Mouse (Mus musculus) G1E-ER4 (cell line): ENCODE measurements around the gene Fip1l1. TPM values are rescaled to one million over a fixed set of nuclear protein-coding genes. Genes with fewer than 3 reads are reported as not detected.

ENCODE experiments used
- GATA1 ChIP-seq: IDR thresholded peaks from one replicate; pipeline ENCODE4 v1.8.0; 2012; ENCODE audit warnings: low read length, inconsistent platforms
- polyA plus RNA-seq: library from polyadenylated mRNA; stranded (reverse); fragments of >175 nt; gene quantifications from 2 replicates; pipeline ENCODE4 v1.2.3, GENCODE M21; 2012

The Fip1l1 gene
- polyA plus RNA-seq, 1 experiment, result 139 TPM

DNA sequence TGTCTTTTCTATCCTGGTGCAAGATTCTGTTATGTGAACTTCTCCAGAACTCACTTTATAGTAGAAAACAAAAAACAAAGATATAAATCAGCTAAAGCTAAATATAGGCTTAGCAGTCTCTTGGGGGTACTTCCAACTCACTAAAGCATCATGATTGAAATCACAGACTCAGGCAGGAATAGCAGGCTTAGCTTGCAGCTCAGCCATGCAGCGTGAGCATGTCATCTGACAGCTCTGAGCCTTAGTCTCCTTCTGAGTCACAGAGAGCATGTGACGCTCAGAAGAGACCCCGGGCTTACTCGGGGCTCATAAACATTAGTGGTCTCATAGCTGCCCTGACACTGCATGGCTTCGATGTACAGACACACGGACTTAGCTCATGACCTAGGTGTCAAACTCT, 66.7 kb downstream of the Fip1l1 start:
- no peak for TF ChIP-seq GATA1

DNA sequence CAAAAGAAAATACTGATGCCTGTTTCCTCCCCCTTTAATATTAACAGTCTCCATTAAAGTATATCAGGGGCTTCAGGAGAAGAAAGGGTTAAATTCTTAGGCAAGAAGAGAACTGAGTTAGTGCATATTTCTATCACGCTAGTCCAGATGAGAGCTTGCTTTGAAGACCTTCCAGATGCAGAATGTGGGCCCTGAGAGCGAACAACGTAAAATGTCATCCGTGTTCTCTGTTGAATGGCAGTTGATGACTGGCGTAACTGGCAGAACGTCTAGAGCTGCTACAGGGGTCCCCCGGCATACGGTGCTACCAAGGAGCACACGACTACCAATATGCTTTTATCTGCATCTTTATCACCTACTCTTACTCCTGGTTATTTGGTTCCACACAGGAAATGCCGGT, 67.1 kb downstream of the Fip1l1 start:
- no peak for TF ChIP-seq GATA1

DNA sequence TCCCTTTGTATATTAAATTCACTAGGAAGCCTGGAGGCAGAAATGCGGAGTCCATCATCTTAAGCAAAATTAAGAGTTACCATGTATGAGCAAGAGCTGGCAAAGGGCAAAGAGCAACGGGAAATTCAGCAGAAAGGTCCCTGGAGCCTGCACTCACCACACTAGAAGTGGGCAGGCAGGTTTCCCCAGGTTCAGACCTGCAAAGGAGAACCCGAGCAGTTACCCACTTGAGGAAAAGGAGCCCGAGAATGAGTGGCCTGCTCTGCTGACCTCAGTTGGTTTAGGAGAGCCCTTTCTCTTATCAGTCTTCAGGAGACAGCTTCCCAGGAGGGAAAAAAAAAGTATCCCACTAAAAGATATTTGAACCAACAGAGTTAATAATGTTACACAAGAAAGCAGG, 68.1 kb downstream of the Fip1l1 start:
- TF ChIP-seq GATA1, result no peak

DNA sequence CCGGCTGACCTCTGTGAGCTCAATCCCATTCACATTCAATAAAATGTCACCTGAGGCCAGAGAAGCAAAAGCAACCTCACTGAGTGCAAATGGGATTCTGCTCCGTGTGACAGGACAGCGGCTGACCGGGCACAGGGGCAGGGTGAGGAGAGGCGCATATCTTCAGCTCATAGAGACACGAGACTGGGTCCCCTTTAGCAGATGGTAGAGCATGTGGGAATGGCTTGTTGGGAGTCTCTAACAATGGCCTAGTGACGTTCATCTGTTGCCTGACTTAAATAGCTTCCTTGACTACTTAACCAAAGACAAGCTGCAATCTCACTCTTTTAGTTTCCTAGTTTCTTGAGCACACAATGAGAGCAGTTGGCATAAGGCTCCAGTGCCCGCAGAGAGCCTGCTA, 71.0 kb downstream of the Fip1l1 start:
- no peak for TF ChIP-seq GATA1

DNA sequence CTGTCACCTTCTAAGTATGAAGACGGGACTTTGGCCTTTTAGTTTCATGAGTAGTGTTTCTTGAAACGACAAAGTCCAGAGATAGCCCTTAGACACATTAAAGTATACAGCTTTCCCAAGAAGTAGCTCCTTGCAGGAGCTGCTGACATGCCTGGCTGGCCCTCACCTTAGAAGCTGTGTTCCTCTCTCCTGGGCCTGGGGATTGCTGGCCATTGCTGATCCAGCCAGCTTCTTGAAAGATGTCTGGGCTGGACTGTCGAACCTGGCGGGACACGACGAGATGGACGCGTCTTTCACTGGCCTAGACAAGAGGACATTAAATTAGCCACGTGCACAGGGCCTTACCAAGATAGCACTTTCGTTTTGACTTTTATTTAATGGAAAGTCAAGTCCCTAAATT, 75.3 kb downstream of the Fip1l1 start:
- no peak for TF ChIP-seq GATA1

DNA sequence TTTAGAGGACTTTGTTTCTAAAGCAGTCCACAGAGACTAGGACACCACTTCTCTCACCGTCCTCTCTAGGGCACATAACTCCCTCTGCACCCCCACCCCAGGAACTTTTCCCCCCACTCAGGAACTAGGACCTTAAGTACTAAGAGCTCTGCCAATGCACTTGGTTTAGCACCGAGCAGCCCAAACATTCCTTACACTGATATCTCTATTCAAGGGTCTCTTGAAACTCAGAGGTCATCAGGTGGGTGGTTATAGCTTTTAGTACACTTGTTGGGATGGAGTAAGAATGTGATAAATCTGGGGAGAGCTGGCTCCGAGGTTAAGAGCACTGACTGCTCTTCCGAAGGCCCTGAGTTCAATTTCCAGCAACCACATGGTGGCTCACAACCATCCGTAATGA, 77.5 kb downstream of the Fip1l1 start:
- no peak for TF ChIP-seq GATA1

DNA sequence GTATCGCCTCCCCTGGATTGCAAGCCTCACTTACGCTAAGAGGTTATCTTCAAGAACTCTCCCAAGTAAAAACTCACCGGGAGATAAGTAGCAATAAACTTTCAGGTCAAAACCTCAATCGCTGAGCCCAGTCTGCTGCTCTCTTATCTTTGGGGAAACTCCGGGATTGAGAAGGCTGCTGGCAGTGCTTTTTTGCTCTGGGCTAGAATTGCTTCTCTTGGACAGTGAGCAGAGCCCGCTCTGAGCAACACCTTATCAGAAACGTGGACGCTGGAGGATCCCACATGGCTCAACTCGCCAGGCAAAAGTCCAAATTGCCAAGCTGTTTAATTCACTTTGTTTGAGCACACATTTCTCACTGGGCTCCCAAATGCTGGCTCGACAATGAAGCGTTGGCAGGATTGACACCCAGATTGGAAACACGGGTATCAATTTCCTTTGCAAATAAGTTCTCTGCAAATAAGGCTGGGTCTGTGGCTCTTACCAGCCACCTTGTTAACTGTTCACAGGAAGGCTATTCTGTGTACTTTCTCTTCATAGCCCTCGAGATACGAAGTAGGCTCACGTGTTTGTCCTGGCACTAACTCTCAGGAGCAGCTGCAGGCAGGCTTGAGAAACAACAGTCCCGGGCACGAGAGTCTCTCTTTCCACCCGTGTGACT, 78.4 kb downstream of the Fip1l1 start:
- no peak for TF ChIP-seq GATA1

DNA sequence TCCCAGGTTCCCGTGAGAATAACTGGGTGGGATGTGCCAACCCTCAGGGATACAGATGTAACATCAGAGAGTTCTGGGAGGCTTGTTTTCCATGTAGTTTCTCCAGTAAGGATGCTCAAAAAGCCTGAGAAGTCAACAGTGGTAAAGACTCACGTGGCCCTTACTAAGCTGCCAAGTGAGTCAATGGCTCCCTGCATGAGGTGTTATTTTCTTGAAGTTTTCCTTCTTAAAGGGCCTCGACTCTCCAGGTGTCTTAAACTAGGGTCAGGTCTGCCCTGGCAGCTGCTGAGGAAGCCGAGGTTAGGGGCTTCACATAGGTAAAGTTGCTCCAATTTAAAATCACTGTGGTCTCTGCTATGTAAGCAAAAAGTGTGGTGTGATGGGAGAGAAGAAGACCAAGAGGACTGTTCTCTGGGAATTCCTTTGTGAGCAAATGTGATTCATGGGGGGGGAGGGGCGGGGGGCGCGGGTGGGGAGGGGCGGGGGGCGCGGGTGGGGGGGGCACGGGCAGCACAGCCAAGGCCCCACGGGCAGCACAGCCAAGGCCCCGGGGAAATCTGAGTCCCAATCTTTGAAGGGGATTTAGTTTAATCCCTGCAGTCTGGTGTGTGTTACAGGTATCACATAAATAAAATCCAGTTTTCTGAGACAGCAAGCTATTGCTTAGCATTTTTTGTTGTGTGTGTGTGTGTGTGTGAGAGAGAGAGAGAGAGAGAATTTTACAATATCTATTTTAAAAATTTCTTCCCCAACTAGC, 82.7 kb downstream of the Fip1l1 start:
- TF ChIP-seq GATA1, result no peak

DNA sequence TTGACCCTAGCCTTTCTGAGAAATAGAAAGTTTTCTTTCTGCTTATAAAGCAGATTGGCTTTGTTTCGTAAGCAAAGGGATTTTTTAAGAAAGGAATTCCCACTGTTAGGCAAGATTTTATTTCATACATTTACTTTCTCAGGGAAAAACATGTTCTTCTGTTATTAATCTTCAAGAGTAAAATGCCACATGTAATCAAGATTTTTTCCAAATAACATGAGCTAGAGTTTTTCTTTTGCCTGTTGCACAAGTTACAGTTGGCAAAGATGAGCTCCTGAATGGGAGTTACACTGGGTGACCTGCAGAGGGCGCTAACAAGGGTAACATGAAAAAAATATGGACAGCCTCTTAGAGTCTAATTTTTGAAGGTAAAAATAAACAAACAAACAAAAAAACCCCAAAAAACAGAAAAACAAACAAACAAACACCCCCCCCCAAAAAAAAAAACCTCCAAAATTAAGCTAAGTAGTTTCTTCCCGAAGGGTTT, 83.4 kb downstream of the Fip1l1 start:
- no peak for TF ChIP-seq GATA1

DNA sequence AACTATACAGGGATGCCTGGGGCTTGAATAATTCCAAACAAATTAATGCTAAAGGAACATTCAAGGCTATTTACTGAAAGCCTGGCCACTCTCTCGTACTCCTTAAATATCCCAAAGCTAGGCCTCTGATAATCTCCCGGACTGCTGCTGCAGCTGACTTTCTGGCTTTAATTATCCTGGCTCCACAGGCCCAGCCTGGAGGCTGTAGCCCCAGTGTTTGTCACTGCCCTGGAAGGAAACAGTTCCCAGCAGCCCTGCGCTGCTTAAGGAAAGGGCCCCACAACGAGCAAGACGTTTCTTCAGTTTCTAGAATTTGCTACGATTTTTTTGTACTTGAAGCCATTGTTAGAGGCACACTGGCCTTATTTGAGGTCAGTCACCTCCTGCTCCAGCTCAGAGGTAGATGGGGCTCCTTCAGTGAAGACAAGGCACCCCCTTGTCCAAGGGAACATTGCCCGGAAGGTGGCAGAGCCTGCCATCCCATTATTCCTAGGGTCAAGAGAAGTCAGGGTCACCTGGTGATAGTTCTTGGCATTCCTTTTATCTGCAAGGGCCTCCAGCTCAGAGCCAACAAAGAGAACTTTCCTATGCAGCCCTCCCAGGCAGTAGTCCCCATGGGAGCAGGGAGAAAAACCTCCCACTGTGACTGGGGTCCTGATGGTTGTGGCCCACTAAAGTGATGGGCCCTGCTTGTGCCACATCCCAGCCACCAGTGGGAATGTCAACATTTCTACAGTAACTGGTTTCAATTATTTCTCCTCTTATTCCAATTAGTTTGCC, 86.6 kb downstream of the Fip1l1 start:
- TF ChIP-seq GATA1, result no peak

DNA sequence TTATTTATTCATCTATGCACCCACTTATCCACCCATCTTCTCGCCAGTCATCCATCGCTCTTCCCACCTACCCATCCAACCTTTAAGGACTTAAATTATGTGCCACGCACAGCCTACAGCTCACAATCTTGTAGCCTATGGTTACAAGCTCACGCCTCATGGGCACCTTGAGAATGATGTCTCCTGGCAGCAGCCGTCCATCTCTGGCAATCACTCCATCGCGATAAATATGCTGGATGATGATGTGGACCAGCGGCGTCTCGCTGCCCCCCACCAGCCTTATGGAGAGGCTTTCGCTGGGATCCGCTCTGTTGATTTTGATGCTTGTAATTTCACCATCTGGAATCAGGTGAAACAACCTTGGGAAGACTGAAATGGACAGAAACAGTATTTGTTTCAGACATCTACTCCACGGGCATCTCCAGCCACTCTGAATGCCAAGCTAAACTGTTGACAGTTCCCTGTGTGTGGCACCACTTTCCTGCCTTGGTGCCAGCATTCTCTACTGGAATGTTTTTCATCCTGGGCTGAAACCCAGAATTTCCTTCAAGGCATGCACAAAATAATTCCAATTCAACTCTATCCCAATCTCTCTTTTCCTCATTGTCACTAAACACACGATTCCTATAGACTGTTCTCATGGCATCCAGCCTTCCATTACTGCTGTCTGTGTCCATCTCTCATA, 88.2 kb downstream of the Fip1l1 start:
- no peak for TF ChIP-seq GATA1

DNA sequence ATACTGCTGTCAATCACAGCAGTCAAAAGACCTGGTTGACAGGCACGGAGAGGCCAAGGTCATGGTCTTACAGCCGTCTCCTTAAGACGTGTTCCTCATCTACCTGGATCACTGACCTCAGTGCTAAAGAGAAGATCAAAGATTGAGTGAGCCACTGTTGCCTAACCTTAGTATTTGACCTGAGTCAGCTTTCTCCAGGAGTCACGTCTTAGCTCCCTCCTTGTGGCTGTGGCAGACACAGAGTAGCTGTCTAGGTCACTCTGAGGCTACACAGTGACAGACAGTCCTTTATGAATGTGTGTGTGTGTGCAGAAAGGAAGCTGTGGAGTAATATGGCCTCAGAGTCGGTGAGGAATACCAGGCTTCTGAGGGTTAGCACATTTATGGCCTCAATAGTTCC, 89.1 kb downstream of the Fip1l1 start:
- no peak for TF ChIP-seq GATA1

DNA sequence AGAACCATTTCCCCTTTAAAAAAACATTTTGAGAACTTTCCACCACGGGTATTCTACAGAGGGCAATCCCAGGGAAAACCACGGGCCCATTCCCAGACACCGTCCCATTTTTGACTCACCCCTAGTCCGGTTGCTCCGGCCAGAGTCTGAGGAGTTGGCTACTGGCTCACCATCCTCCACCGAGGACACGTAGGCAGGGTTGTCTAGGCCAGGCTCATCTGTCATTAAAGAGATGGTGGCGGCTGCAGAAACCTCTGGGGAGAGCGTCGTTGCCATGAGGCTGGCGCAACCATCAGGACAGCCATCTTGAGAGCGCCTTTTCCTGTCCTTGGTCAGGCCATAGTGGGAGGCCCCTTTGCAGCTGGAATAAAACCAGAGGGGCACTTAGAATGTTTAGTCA, 92.8 kb downstream of the Fip1l1 start:
- TF ChIP-seq GATA1, result no peak

DNA sequence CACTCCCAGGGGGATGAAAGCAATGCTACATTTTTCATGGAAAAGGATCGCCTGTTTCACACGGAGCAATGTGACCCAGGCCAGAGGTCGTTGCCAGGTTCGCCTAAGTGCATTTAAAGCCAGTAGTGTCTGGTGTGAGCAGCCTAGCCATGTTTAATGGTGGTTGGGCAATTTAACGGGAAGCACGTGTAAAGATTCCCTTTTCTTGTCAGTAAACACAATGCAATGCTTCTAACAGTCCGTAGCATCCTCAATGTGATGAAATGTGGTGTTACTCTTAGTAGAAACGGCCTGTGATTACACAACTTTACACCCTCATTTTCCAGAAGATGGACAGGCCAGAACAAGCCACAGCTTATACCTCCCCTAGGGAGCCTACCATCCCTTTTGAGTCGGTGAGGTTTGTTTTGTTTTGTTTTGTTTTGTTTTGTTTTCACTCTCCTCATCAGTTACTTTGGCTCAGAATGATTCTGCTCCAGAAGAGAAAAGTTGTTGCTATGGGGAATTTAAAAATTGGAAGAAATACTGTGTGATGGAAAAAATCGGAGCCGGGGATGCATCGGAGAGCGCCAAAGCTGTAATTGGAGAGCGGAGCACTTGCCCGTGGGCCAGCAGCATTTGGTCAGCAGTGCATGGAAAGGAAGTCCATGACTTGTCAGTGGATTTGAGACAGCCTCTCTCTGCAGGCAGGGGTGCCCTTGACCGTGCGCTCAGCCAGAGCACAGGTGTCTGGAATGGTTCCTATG, 97.3 kb downstream of the Fip1l1 start:
- TF ChIP-seq GATA1, result no peak

DNA sequence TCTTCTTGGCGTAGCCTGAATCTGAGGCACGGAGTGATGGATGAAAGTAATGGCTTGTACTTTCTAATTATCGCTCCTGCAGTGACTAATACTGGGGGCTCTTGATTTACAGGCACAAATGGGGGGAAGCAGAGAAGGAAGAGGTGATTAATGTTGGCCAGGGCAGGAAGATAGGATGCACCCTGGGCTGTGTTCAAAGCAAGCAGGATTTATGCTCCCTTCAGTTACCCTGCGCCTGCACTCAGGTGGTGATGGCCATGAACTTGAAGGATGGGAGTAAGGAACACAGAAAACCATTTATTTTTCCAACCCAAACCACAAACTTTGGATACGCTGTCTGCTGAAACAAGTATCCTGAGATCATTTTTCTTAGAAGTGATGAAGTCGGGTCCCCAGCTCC, 98.2 kb downstream of the Fip1l1 start:
- no peak for TF ChIP-seq GATA1

DNA sequence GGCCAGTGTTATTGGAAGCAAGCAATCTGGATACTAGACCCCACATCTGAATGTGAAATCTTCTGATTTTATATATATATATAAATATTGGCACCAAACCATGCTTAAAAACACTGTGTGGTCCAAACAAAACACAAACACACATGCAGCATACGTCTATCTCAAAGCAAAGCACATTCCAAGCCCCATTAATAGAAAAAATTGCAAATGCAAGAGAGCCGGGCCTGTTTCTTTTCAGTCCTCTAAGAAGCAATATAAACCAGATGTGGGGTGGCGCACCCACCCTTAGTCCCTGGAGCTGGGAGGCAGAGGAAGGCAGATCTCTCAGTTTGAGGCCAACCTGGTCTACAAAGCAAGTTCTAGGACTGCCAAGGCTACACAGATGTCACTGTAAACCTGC, 99.1 kb downstream of the Fip1l1 start:
- no peak for TF ChIP-seq GATA1
